Mouse (Mus musculus): Measurements from ENCODE around the gene Emc9.

DNA sequence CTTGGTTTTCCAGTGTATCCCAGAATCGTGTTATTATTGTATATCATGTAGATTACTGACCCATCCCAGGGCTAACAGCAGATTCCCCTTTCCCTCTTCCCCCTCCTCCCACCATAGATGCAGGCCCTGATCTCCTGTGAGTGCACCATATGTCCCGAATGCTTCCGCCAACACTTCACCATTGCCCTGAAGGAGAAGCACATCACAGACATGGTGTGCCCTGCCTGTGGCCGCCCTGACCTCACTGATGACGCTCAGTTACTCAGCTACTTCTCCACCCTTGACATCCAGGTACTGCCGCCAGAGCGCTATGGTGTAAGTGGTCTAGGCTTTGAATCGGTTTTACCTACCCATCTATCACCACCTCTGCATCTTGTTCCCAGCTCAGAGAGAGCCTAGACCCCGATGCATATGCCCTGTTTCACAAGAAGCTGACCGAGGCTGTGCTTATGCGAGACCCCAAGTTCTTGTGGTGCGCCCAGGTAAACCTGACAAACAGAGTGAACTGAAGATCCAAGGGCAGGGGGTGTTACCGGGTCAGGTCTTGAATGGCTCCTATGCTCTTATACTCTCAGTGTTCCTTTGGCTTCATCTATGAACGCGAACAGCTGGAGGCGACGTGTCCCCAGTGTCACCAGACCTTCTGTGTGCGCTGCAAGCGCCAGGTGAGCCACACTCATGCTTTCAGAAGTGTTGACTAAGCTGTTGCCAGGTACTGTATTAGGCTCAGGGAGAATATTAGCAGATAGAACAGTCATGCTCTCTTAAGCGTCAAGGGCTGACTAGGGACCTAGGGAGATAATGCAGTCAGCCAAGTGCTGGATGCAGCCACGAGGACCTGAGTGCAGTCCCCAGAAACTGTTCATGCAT lies 13.7 kb upstream of the Emc9 start:
- no peak for TF ChIP-seq EP300 (IDR thresholded peaks at IDR 0.05; ENCODE audit: low read depth)
- no peak for TF ChIP-seq CTCF (IDR thresholded peaks at IDR 0.05; ENCODE audit: low read depth)

Measured in heart, postnatal 0 days (tissue).